Comparison of ENCODE assay signal across 14 mouse cellular contexts in genomic region chr7:105572949-105573348, GRCm38 (mm10). TPM values are rescaled to one million over a fixed set of nuclear protein-coding genes. Genes with fewer than 3 reads are reported as not detected.
"Had no signal": no experiment of that assay in that cellular context is flagged by ENCODE, and none has a peak within 500 bp of the region (broad histone marks: within the 10 kb centered on the region; RNA-seq: fewer than 3 reads in every experiment).

No protein-coding gene starts in this region.

- ATAC-seq: liver, embryonic 12.5 days; midbrain, embryonic 15.5 days had no signal

- H3K27ac ChIP-seq: limb, embryonic 15.5 days; liver, embryonic 12.5 days; midbrain, embryonic 15.5 days; neural tube, embryonic 12.5 days; stomach, postnatal 0 days had no signal

- DNase-seq: kidney, postnatal 14 days; layer of hippocampus, postnatal 36 days; lung, embryonic 14.5 days; lung, postnatal 10 days; lung, postnatal 4 days; thymus, postnatal 4 days had no signal

- H3K4me3 ChIP-seq: limb, embryonic 15.5 days; liver, embryonic 12.5 days; midbrain, embryonic 15.5 days; neural tube, embryonic 12.5 days had no signal

RNA-seq across cellular contexts. Expression of gene Hpx, which starts 27.0 kb away (rescaled TPM):
- total RNA-seq: left cerebral cortex, postnatal 10 days; monocyte, adult 5-6 weeks; neutrophil, adult 5-6 weeks had no signal
